Mouse (Mus musculus) thymus, adult 2 months (tissue): ENCODE data around the gene Cox6a1.

Experiments
- CTCF ChIP-seq: fragments of 200-500 bp; IDR thresholded peaks from 2 replicates; pipeline ENCODE4 v1.5.1; 2012; ENCODE audit warnings: mild to moderate bottlenecking, control low read depth, low read length, moderate library complexity, borderline replicate concordance; ENCODE audit not compliant: control insufficient read depth, poor library complexity, insufficient read depth; ENCODE audit errors: extremely low read depth
- POLR2A ChIP-seq: fragments of 200-500 bp; IDR thresholded peaks from 2 replicates; pipeline ENCODE4 v1.6.1; 2012; ENCODE audit warnings: mild to moderate bottlenecking, low read length, control low read depth, moderate library complexity; ENCODE audit not compliant: control insufficient read depth, poor library complexity, insufficient read depth; ENCODE audit errors: extremely low read depth

- peak; percentile 52; the same call in 1 of the 2 replicates for TF ChIP-seq CTCF
- TF ChIP-seq POLR2A, result peak; percentile 89
These were observed 47.8 kb downstream of the Cox6a1 start, which contains the start of gene Dynll1 for GRCm38 (mm10) chr5:115300792-115301614.
